Mouse (Mus musculus) forebrain, embryonic 15.5 days (tissue): ENCODE results near the gene Arhgef25. TPM values are rescaled to one million over a fixed set of nuclear protein-coding genes. Genes with fewer than 3 reads are reported as not detected.
"Not testable (repeated sequence)": the region's sequence is repeated elsewhere in the genome, so short reads cannot be mapped to it uniquely, and the experiment has no call there.

ENCODE experiments used
- ATAC-seq: fragments of 200-750 bp; cut with Nextera tagmentation; replicated peaks from 2 replicates; pipeline ENCODE4 v1.8.0; 2017; ENCODE audit warnings: mild to moderate bottlenecking, moderate TSS enrichment, moderate library complexity
- H3K27ac ChIP-seq: fragments of 300-500 bp; sonication (generic); replicated peaks from 2 replicates; pipeline ENCODE4 v1.5.1; 2015; ENCODE audit warnings: mild to moderate bottlenecking, inconsistent platforms
- H3K27me3 ChIP-seq: fragments of 300-500 bp; sonication (generic); 2 replicates; pipeline ENCODE4 v1.6.1; 2015; ENCODE audit warnings: inconsistent platforms
- H3K36me3 ChIP-seq: fragments of 300-500 bp; sonication (generic); 2 replicates; pipeline ENCODE4 v1.6.1; 2015; ENCODE audit warnings: mild to moderate bottlenecking, inconsistent platforms
- H3K4me1 ChIP-seq: fragments of 300-500 bp; sonication (generic); 2 replicates; pipeline ENCODE4 v1.6.1; 2015; ENCODE audit warnings: inconsistent platforms
- H3K4me2 ChIP-seq: fragments of 300-500 bp; sonication (generic); replicated peaks from 2 replicates; pipeline ENCODE4 v1.6.1; 2015; ENCODE audit warnings: mild to moderate bottlenecking, inconsistent platforms
- H3K4me3 ChIP-seq: fragments of 300-500 bp; sonication (generic); 2 replicates; pipeline ENCODE4 v1.5.1; 2015; ENCODE audit warnings: mild to moderate bottlenecking, inconsistent platforms
- H3K9ac ChIP-seq: fragments of 300-500 bp; sonication (generic); replicated peaks from 2 replicates; pipeline ENCODE4 v1.6.1; 2015; ENCODE audit warnings: mild to moderate bottlenecking, inconsistent platforms
- H3K9me3 ChIP-seq: fragments of 300-500 bp; sonication (generic); 2 replicates; pipeline ENCODE4 v1.6.1; 2016; ENCODE audit warnings: inconsistent platforms
- WGBS: fragments of 180-500 bp; shearing (Covaris S2); methylation state at CpG from one replicate; pipeline ENCODE4 v1.1.7; 2015; ENCODE audit warnings: mixed read lengths; 5-methylcytosine and 5-hydroxymethylcytosine counted together
- polyA plus RNA-seq: library from polyadenylated mRNA; unstranded; fragments of >200 nt; fragmentation: Nextera tagmentation; extraction: Ambion mirVana; gene quantifications from 2 replicates; pipeline ENCODE4 v1.2.1, GENCODE M21; 2015

Gene Arhgef25
- polyA plus RNA-seq, 1 experiment from 2014 or later, result 32.3 TPM

DNA sequence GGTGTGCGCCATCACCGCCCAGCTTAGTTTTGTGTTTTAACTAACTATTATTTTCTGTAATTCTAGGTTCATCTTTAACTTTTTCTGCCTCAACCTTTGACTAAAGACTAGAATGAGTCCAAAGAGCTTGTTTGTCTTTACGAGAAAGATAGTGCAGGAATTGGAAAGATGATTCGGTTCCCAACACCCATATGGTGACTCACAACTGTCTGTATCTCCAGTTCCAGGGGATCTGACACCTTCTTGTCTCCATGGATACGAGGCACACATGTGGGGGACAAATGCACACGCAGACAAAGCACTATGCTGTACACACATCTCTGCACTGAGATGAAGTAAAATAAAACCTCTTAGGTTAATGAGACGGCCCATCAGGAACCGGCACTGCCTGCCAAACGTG, 29.8 kb downstream of the Arhgef25 start:
- no peaks in the 10 kb centered on the region for H3K9me3 ChIP-seq
- no peak for ATAC-seq
- H3K27ac ChIP-seq, result no peak overlapping the region
- WGBS, result 75% methylated on average over 9 of the region's 9 CpGs
- H3K4me3 ChIP-seq, result no peak overlapping the region
- H3K4me2 ChIP-seq, result no peak overlapping the region
- 0 out of 2 replicates have a peak, but pooled peaks cover 5% of the 10 kb centered on the region for H3K4me1 ChIP-seq
- no peak overlapping the region for H3K9ac ChIP-seq
- no peaks in the 10 kb centered on the region for H3K27me3 ChIP-seq
- no peaks in the 10 kb centered on the region for H3K36me3 ChIP-seq

DNA sequence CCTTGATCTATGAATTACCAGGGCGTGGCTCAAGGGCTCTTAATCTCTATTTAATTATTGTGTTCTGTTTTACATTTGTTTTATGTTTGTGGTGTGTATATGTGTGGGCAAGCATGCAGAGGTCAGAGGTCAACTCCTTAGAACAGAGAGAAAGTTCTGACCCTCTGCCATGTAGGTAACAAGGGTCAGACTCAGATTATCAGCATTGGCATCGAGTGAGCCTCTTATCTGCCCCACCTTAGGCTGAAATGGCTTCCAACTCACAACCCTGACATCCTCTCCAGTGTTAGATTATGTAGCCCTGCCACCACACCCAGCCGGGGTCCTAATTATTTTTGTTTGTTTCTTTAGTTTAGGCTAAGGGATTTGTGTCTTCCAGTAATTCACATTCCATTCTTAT, 31.4 kb downstream of the Arhgef25 start:
- Histone ChIP-seq H3K9ac (no peak overlapping the region), H3K27me3 (no peaks in the 10 kb centered on the region), H3K4me3 (no peak overlapping the region), H3K4me1 (no peaks in the 10 kb centered on the region), H3K9me3 (no peaks in the 10 kb centered on the region), H3K36me3 (no peaks in the 10 kb centered on the region), H3K4me2 (no peak overlapping the region), H3K27ac (no peak overlapping the region)
- WGBS, result 72% methylated on average over 3 of the region's 3 CpGs
- no peak for ATAC-seq

DNA sequence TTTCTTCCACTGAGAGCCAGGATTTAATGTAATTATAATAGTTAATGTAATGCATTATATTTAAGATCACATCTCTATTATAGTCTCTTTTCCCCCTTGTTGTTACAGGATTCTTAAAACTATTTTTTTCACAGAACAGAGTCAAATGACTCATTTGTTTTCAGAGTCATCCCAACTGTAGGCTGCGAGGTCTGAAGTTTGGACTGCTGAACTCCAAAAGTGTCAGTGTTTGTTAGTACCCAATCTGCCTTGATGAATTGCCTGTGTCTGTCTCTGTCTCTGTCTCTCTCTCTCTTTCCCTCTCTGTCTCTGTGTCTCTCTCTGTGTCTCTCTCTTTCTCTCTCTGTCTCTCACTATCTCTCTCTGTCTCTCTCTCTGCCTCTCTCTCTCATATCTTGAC, 33.4 kb downstream of the Arhgef25 start:
- no peaks in the 10 kb centered on the region for H3K4me1 ChIP-seq
- H3K27me3 ChIP-seq, result no peaks in the 10 kb centered on the region
- H3K36me3 ChIP-seq, result no peaks in the 10 kb centered on the region
- H3K27ac ChIP-seq, result no peak overlapping the region
- H3K4me3 ChIP-seq, result no peak overlapping the region
- no peaks in the 10 kb centered on the region for H3K9me3 ChIP-seq
- WGBS, result 85% methylated on average over 1 of the region's 1 CpGs
- no peak overlapping the region for H3K9ac ChIP-seq
- no peak overlapping the region for H3K4me2 ChIP-seq
- ATAC-seq, result no peak

DNA sequence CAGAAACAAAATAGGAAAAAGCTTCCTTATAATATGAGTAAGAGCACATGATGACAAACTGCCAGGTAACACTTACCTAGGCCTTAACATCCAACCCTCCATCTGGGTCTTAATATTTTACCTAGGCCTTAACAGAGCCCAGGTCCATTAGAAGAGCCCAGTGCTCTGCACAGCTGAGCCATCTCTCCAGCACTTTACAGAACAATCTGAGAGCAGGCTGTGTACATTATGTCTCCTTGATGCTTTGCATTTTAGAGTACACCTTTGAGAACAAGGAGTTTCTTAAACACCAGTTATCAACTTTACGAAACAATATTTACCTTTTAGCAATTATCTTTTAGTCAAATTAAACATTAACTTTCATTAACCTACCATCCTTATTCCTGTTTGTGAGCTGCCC, 33.8 kb downstream of the Arhgef25 start:
- Histone ChIP-seq H3K4me3 (no peak overlapping the region), H3K9me3 (no peaks in the 10 kb centered on the region), H3K36me3 (no peaks in the 10 kb centered on the region), H3K9ac (no peak overlapping the region), H3K4me2 (no peak overlapping the region), H3K27me3 (no peaks in the 10 kb centered on the region), H3K4me1 (no peaks in the 10 kb centered on the region), H3K27ac (no peak overlapping the region)
- WGBS, result 94% methylated on average over 1 of the region's 1 CpGs
- no peak for ATAC-seq

DNA sequence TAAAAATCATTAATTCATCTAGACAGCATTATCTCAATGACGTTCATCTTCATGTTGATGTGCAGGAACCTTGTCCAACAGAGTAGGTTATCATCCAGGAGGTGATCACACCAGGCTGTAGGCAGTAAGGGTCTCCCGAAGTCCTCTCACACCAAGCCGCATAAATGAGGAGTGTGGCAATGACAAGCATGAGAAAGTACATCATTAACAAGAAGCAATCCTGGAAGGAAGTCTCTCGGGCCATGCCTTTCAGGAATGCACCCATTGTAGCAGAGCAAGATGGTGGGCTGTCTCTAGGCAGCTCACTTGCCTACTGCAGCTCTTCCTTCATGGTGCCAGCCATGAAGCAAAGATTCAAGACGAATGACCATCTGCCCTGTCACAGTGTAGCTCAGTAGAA, 35.2 kb downstream of the Arhgef25 start:
- no peak overlapping the region for H3K4me3 ChIP-seq
- no peaks in the 10 kb centered on the region for H3K9me3 ChIP-seq
- H3K27ac ChIP-seq, result no peak overlapping the region
- H3K4me1 ChIP-seq, result no peaks in the 10 kb centered on the region
- no peaks in the 10 kb centered on the region for H3K27me3 ChIP-seq
- no peak overlapping the region for H3K9ac ChIP-seq
- ATAC-seq, result no peak
- no peaks in the 10 kb centered on the region for H3K36me3 ChIP-seq
- no peak overlapping the region for H3K4me2 ChIP-seq
- 90% methylated on average over 5 of the region's 5 CpGs for WGBS

DNA sequence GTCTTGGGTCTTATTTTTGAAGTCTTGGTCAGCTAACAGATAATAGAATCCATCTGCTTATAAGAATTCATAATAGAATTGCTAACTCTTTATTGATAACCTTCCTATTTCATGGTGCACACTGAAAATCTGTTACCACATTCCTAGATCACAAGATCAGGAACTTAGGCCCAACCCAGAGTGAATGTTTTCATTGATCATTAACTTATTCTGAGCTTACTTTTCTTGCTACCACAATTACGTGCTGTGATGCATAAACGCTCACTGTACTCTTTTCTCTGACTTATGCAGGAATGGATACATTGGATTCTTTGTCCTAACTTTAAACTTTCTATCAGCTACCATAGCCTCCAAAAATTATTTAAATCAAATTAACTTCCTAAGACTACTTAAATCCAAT, 35.6 kb downstream of the Arhgef25 start:
- no peak overlapping the region for H3K27ac ChIP-seq
- no peak overlapping the region for H3K4me3 ChIP-seq
- no peak overlapping the region for H3K9ac ChIP-seq
- 98% methylated on average over 2 of the region's 2 CpGs for WGBS
- H3K4me1 ChIP-seq, result no peaks in the 10 kb centered on the region
- H3K36me3 ChIP-seq, result no peaks in the 10 kb centered on the region
- no peak for ATAC-seq
- H3K27me3 ChIP-seq, result no peaks in the 10 kb centered on the region
- no peak overlapping the region for H3K4me2 ChIP-seq
- no peaks in the 10 kb centered on the region for H3K9me3 ChIP-seq

DNA sequence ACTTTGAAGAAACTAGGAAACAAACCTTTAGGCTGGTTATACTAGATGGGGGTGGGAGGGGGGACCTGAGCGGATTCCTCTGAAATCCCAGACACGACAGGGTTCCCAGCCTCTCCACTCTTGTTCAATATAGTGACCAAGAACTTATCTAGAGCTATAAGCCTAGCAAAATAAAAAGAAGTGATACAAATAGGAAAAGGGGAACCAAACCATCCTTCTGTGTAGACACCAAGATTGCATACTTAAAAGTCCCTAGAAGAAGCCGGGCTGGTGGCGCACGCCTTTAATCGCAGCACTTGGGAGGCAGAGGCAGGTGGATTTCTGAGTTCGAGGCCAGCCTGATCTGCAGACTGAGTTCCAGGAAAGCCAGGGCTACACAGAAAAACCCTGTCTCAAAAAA, 36.6 kb downstream of the Arhgef25 start:
- 95% methylated on average over 7 of the region's 7 CpGs for WGBS
- H3K9me3 ChIP-seq, result no peaks in the 10 kb centered on the region
- H3K27ac ChIP-seq, result no peak overlapping the region
- H3K9ac ChIP-seq, result no peak overlapping the region
- H3K4me3 ChIP-seq, result no peak overlapping the region
- no peaks in the 10 kb centered on the region for H3K4me1 ChIP-seq
- H3K27me3 ChIP-seq, result no peaks in the 10 kb centered on the region
- H3K4me2 ChIP-seq, result no peak overlapping the region
- no peak for ATAC-seq
- no peaks in the 10 kb centered on the region for H3K36me3 ChIP-seq

DNA sequence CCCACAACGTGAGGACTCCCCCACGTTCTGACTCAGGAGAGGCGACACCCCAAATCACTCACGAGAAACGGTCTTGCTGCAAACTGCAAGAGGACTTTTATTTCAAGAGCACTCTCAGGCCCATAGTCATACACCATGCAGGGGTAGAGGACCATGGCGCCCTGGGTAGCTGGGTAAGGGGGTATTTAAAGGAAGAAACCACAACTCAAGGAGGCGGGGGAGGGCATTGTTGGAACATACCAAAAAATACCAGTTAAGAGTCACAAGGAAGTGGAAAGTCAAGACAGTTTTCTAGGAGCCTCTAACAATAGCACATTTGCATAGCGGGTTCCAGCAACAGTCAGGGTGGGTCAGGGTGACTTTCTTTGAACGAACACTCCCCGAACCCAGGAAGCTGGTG, 37.3 kb downstream of the Arhgef25 start:
- ATAC-seq, H3K27ac ChIP-seq: not testable (repeated sequence)

DNA sequence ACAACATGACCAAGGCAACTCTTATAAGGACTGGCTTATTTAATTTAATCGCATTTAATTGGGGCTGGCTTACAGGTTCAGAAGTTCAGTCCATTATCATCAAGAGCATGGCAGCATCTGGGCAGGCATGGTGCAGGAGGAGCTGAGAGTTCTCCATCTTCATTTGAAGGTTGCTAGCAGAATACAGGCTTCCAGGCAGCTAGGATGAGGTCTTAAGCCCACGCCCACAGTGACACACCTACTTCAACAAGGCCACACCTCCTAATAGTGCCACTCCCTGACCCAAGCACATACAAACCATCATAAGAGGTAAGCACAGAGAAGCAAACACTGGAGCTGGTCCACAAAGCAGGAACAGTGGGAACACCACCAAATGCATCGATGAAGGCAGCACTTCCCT, 38.6 kb downstream of the Arhgef25 start:
- ATAC-seq, H3K36me3 ChIP-seq, H3K4me2 ChIP-seq, H3K9me3 ChIP-seq, H3K27me3 ChIP-seq, H3K9ac ChIP-seq, H3K4me3 ChIP-seq, H3K4me1 ChIP-seq, H3K27ac ChIP-seq: not testable (repeated sequence)
- 93% methylated on average over 3 of the region's 3 CpGs for WGBS

More for the DNA sequence above, 37.3 kb downstream of the Arhgef25 start:
- H3K4me1 ChIP-seq, H3K4me2 ChIP-seq, H3K27me3 ChIP-seq, H3K4me3 ChIP-seq, H3K36me3 ChIP-seq, H3K9me3 ChIP-seq, H3K9ac ChIP-seq: not testable (repeated sequence)
- WGBS, result 89% methylated on average over 10 of the region's 10 CpGs

DNA sequence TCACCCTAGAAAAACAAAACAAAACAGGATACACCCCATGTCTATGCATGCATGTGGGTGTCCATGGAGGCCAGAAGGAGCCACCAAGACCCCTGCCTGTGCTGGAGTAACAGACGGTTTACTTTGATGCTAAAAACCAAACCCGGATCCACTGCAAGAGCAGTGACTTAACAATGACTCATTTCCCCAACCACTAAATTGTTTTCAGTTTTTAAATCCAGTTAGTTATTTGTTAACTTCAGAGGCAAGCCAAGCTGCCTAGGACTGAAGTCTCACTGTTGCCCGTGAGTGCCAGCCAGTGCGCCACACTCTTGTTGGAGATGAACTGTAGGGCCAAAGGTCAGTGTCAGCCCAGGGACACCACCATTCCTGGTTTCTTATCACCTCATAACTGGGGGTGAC, 39.4 kb downstream of the Arhgef25 start:
- Histone ChIP-seq H3K36me3 (no peaks in the 10 kb centered on the region), H3K27ac (no peak overlapping the region), H3K27me3 (no peaks in the 10 kb centered on the region), H3K4me3 (no peak overlapping the region), H3K4me2 (no peak overlapping the region), H3K9me3 (no peaks in the 10 kb centered on the region), H3K9ac (no peak overlapping the region), H3K4me1 (no peaks in the 10 kb centered on the region)
- no peak for ATAC-seq
- 83% methylated on average over 4 of the region's 4 CpGs for WGBS

DNA sequence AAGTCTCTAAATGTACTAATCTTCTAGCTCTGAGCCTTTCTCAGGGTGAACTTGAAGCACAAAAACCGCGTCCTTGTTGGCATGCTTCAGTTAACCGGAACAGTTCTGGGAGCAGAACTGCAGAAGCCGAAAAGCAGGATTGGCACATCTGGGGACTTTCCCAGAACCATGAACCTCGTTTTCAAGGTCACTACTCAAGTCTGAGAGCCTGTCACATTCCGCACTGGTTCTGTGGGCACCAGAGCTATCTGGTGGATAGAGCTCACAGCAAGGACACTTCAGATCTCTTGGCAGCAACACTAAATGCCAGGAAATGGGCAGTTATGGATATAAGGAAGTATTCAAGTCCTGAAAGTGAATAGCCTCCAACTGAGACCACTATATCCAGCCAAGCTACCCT, 42.7 kb downstream of the Arhgef25 start:
- Histone ChIP-seq H3K9ac (no peak overlapping the region), H3K27ac (no peak overlapping the region), H3K4me1 (no peaks in the 10 kb centered on the region), H3K27me3 (no peaks in the 10 kb centered on the region), H3K4me3 (no peak overlapping the region), H3K4me2 (no peak overlapping the region), H3K9me3 (no peaks in the 10 kb centered on the region), H3K36me3 (no peaks in the 10 kb centered on the region)
- 83% methylated on average over 6 of the region's 6 CpGs for WGBS
- ATAC-seq, result no peak

DNA sequence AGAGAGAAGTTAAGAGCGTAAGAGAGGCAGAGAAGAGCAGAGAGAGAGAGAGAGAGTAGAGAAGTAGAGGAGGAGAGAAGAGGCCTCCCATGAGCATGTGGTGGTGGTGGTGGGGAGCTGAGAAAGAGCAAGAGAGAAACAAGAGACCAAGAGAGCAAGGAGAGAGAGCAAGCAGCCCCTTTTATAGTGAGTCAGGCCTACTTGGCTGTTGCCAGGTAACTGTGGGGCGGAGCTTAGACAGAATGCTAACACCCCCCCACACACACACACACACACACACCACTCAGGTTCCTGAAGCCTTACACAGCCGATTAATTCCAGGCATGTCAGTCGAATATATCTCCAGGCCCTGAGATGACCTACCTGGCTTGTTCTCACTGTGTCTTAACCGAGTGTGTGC, 44.6 kb downstream of the Arhgef25 start:
- no peaks in the 10 kb centered on the region for H3K9me3 ChIP-seq
- 75% methylated on average over 5 of the region's 5 CpGs for WGBS
- H3K4me1 ChIP-seq, result no peaks in the 10 kb centered on the region
- no peak overlapping the region for H3K4me3 ChIP-seq
- H3K27me3 ChIP-seq, result no peaks in the 10 kb centered on the region
- no peak for ATAC-seq
- no peak overlapping the region for H3K4me2 ChIP-seq
- no peaks in the 10 kb centered on the region for H3K36me3 ChIP-seq
- H3K27ac ChIP-seq, result no peak overlapping the region
- no peak overlapping the region for H3K9ac ChIP-seq

DNA sequence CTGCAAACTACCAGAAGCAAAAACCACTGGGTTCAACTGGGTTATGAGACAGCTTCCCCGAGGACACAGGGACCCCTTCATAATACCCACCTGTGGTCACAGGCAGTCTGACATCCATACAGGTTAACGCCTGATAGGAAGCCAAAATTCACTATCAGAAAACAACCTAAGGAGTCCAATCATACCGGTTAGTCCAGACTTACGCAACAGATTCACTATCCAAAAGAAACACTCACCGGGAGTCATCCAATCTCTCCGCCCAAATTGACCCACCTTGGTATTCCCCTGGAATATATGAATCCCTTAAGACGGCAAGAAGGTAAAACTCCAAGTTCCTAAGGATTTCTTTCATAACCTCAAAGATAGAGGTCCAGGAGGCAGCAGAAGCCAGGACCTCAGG, 45.3 kb downstream of the Arhgef25 start:
- no peak overlapping the region for H3K4me2 ChIP-seq
- no peak overlapping the region for H3K9ac ChIP-seq
- H3K36me3 ChIP-seq, result no peaks in the 10 kb centered on the region
- ATAC-seq, result no peak
- no peaks in the 10 kb centered on the region for H3K9me3 ChIP-seq
- H3K27ac ChIP-seq, result no peak overlapping the region
- WGBS, result 92% methylated on average over 7 of the region's 7 CpGs
- no peak overlapping the region for H3K4me3 ChIP-seq
- H3K4me1 ChIP-seq, result no peaks in the 10 kb centered on the region
- no peaks in the 10 kb centered on the region for H3K27me3 ChIP-seq
